Mouse (Mus musculus) lung, postnatal 14 days (tissue): ENCODE data around the gene Sox5.
A peak's percentile ranks its signal among the peaks of the same experiment; 100 is the strongest.

Experiments used
- DNase-seq: peaks from one replicate; pipeline ENCODE4 v3.0.0; 2021

Sox5 gene

DNA sequence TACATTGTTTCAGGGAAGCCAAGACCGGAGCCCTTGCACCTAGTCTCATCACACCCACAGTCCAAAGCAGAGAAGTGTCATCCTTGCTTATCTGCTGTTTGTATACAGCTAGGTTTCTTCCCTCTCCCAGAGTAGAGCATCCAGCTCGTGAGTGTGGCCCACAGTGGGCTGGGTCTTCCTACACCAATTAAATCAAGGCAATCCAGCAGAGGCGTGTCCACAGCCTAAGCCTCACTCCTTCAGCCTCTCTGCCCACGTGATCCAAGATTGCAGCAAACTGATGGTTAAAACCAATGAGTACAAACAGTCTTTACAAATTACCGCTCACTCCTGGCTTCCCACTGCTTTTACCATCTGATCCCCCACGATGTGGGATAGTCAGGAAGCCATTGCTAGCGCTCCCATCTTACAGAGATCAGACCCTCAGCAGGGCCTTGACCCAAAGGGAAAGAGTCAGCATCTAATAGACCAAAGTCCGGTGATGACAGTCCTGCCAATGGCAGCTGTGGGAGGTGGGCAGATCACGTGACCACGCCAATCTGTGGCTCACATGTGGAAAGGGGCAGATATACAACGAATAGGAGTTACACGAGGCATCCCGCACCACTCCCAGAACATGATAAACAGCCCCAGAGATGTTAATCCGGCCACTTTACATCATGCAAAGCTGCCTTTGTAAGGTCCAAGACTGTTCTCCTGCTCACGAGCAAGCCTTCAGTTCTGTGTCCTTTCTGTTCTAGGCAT is 9.4 kb downstream of the Sox5 start:
- DNase-seq, result no peak

DNA sequence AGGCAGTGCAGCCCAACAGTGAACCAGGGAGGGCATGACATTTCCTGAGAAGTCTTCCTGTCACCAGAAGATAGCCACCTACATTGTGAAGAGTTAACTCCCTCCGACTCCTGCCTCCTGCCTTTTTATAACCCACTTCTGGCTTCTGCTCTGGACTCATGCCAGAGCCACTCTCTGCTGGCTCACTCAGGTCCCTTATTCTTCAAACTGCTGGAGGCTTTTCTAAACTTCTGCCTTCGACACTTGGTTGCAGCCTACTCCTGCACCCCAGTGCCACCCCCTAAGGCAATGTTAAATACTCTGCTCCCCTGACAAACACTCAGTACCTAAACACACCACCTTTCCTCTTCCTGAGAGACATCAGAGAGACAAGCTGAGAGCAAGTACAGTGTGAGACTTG is 12.7 kb downstream of the Sox5 start:
- DNase-seq, result no peak

DNA sequence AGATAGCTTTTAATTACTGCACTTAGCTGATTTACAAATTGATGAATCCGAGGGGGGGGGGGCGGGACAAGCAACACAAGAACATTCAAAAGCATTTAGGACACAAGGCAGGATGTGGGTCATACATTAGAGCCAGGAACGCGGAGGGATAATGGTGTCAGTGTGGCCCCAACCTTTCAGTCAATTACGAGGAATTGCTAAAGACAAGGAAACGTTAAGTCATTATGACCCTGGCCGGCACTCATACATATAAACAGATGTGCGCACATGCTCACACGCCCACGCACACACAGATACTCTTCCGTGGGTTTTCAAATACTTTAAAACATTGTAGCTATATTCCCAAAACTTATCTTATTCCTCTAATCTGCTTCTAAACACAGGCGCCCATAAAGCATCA is 19.9 kb downstream of the Sox5 start:
- DNase-seq, result no peak

DNA sequence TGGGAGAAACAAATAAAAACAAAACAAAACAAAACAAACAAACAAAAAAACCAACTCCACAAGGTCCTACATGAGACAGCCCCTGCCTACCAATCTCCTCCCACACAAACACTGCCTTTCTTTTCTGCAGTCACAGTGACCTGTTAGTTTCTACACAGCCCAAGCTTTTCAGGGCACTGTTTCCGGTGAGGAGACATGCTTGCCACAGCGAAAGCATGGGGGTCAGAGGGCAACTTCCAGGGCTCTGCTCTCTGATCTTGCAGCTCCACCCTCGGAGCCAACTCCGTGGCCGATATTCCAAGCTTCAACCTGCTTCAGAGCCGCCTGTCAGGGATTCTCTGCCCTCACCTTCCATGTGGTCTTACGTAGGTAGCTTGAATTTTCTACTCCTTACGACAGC is 22.6 kb downstream of the Sox5 start:
- DNase-seq, result no peak

- no peak for DNase-seq
Observed at GRCm38 (mm10) chr6:144757414-144757813, 24.4 kb downstream of the Sox5 start.

DNA sequence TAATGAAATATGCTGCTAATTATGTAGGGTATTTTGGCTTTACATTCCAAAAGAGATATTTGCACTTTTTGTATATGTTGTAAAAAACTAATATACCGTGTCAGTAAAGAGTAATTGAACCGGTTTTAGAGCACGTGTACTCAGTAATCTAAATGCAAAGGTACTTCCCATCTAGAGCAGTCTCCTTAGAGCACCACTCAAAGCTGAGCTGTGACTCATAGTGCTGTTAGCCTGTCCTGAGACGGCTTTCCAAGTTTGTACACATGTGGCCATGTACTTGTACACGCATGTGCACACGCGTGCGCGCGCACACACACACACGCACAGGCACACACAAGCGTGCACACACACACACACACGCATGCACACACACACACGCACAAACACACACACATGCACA is 25.3 kb downstream of the Sox5 start:
- no peak for DNase-seq

DNA sequence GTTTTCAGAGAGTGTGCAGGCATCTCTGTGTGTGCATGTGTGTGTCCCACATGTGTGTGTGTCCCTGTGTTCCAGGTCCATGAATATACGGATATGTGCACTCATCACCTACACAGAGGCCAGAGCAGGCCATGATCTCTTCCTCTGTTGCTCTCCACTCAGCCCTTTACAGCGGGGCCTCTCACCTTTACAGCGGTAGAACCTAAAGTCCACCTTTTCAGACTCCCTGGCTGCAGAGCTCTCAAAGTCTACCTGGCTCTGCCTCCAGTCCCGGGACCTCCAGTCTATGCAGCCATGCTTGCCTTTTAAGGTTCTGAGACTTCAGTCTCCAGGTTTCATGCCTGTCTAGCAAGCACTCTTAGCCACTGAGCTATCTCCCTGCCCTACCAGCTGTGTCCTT is 26.5 kb downstream of the Sox5 start:
- no peak for DNase-seq

DNA sequence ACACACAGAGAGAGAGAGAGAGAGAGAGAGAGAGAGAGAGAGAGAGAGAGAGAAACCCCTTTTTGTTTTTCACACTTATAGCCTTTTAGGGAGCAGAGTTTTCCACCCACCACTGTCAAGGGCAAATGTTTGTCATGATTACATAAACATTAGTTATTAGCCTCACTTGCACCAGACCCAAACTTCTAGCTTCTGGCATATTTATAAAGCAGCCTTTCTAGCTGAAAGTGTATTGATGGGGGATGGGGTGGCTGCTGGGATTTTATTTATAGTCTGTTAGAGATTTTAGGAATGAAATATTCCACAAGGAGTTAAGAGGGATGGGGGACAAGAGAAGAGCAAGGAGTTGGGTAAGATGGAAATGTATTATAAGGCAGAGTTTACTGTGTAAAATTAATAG is 27.4 kb downstream of the Sox5 start:
- peak; percentile 52 for DNase-seq

- DNase-seq, result peak; percentile 51
Observed at GRCm38 (mm10) chr6:144753963-144754296, 27.8 kb downstream of the Sox5 start.

DNA sequence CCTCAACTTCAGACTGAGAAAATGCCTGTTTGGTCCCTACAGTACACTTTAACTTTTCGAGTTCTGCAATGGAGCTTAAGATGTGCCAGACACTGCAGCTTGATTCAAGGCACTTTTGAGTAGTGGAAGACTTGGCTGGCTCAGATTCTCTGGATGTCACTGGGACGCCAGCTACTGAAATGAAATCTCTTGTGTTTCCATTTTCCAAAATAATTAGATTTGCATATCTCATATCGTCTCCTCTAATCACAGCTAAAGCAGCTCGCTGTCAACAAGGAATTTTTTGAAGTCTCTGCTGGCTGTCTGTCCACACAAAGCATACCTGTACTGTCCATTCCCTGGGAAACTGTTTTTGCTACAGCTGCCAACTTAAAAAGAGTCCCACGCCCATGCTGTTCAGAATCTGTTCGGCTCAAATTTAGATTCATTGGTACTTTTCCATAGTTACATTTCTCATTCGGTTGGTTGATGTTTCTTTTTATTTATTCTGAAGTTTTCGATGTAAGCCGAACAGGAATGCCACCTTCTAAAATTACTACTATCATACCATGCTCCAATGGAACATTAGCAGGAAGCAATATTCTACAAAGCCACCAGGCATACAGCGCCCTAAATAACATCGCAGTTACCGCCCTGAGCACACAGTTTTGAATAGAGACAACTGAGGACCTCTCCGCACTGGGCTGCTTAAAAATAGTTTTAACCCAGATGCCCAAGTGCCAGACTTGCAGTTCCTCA is 28.4 kb downstream of the Sox5 start:
- no peak for DNase-seq

DNA sequence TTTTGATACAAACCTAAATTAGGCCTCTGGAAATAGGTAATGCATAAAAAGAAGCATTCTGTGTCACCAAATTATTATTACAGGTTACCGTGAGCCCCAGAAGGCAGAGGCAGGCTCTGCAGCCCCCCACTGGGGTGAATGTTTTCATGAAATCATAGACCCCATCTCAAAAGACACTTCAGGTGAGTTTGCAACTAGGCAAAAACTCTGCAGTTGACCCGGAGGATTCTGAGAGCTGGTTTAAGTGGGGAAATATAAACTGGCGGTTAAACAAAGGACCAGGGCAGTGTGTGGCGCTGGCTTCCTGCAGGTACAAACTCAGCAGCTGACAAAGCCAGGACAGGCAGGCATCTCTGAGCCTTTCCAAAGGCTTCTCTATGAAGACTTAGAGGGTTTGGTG is 30.2 kb downstream of the Sox5 start:
- DNase-seq, result no peak

DNA sequence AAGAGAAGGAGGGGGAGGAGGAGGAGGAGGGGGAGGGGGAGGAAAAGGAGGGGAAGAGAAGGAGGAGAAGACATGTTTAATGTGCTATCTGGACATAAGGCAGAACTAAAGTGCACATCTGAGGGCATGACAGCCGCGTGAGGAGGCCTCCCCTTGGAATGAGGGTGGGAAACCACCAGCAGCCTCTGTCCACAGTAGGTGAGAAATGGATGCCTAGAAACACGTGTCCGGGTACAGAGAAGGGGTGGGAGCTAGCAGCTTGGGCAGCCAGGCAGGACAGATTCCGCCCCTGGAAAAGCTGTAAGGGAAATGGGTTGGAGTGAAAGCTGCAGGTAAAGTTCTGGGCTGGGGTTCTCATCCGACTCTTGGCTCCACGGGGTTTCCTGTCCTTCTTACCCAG is 31.6 kb downstream of the Sox5 start:
- DNase-seq, result no peak

DNA sequence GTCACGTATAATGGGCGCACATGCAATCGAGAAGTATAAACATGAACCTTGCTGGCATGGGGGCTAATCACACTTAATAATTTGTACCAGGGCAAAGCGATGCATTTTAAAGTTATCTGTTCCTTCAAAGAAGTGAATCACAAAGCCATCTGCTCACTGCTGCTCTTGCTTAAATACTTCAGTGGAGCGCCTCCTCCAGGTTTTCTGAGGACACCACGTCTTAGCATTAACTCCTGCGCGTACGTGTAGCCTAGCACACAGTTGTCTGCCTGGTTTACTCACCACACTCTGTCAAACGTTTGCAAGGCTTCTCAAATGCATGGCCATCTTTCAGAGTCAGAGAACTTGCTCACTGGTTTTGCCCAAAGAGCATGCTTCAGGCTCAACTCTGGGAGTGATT is 35.3 kb downstream of the Sox5 start:
- DNase-seq, result no peak

DNA sequence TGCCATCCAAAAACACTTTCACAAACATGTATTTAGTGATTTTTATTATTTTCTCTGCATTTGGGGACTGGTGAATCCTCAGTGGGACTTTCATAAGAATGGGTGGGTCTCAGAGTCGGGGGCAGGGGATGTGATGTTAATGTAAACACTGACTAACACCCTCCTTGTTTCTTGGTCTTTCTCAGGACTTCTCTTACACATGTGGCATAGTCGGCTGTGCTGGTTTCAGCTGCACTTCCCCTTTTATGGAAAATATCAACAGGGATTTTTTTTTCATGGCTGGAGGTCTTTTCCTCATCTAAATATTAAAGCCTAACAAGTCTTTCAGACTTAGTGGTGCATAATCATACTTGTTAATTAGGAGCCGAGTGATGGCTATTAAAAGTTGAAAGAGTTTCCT is 39.2 kb downstream of the Sox5 start:
- no peak for DNase-seq

GRCm38 (mm10) chr6:144741080-144741655 is 40.6 kb downstream of the Sox5 start:
- no peak for DNase-seq

- no peak for DNase-seq
Observed at GRCm38 (mm10) chr6:144740343-144740742, 41.4 kb downstream of the Sox5 start.

GRCm38 (mm10) chr6:144739753-144740152 is 42.0 kb downstream of the Sox5 start:
- DNase-seq, result peak; percentile 24

DNA sequence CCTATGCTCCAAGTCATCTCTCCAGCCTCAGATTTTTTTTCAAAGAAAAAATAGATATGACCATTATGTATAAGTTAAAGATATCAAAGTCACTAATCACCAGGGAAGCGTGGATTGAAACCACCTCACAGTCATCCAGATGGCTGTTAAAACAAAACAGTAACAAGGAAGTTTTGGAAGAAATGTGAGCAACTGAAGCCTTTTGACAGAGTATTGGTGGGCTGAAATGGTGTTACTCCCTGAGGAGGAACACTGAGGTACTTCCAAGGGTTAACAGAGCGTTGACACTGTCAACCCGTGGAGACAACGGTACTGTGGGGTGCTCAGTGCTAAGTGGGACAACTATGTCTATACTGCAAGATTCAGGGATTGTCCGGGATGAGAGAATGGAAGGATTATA is 44.0 kb downstream of the Sox5 start:
- no peak for DNase-seq

- DNase-seq, result no peak
Observed at GRCm38 (mm10) chr6:144731251-144731970, 50.4 kb downstream of the Sox5 start.

DNA sequence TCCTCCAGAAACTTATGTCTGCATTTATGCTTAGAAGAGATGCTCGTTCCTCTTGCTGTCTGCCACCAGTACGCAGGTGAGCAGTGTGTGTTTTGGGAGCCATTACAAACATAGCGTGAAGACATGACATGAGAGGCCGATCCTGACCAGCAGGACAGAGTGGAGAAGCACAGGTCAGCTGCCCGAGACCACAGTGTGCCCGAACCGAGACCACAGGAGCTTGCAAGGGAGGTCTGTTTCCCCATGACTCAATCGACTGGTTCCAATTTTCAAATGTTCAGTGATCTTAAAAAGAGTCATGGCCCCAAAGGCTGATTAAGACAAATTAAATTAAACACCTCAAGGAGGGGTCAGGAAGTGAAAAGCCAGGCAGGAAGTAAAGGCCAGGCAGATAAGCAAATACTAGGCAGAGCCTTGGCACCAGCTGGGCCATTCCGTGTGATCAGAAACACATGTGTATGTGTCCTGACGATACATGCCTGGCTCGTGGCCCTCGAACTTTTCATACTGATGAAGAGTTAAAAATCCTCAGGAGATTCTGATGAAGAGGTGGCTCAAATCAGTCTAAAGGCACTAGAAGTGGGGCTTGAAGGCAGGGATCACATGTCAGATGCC is 58.1 kb downstream of the Sox5 start:
- no peak for DNase-seq

- no peak for DNase-seq
Observed at GRCm38 (mm10) chr6:144723024-144723423, 58.8 kb downstream of the Sox5 start.

GRCm38 (mm10) chr6:144720846-144721245 is 60.9 kb downstream of the Sox5 start:
- no peak for DNase-seq

DNA sequence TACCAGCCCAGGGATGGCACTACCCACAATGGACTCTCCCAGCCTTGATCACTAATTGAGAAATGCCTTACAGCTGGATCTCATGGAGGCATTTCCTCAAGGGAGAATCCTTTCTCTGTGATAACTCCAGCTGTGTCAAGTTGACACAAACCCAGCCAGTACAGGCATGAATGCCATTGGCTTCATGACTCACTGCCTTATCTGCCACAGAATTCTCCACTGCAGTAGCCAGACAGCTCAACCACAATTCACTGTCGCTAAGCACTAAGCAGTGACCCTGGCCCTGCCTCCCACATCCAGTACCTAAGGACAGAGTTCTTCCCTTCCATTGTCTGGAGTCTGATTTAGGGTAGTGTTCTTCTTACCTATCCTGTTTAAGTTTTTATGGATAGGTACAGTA is 65.4 kb downstream of the Sox5 start:
- no peak for DNase-seq
